ENCODE assay signal across 8 mouse cellular contexts in the genomic region with DNA sequence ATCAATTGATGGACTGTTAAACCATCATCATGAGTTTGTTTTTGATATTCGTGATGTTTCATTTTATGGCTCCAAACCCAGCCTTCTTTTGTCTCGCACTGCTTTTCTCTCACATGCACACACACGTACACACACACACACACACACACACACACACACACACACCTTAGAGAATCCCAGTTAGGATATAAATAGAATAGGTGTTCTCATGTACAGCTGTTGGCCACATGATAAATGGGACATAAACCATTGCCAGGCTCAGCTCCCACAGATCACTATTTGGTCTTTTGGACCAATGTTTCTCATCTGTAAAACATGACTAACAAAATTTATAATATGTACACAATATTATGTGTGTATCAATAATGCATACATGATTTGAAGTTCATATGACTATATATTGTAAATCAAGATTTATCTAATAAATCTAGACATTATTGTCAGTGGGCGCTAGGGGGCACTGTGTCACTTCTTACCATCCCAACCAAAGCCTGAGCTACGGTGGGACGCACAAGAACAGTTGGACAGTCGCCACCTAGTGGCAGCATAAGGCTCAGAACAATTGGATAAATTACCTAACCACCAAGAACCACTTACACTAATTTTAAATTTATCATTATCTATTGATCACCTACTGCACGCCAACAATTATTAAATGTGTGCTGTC.
A peak's percentile ranks its signal among the peaks of the same experiment; 100 is the strongest.
DNase-seq lines count a peak whose midpoint lies in the region; ATAC-seq and TF ChIP-seq lines count a peak whose summit lies in the region.

No protein-coding gene starts in this region.

- H3K36me3 ChIP-seq in forebrain, postnatal 0 days (ENCODE audit: insufficient read depth) = no peaks in the 10 kb centered on the region
- no peaks in the 10 kb centered on the region for H3K36me3 ChIP-seq in hindbrain, embryonic 13.5 days

- DNase-seq in MN1 (ENCODE audit: low spot score) = peak; percentile 32
- peak; percentile 86 for DNase-seq in cerebellum, adult 11 months
- peak; percentile 85 for DNase-seq in forebrain, postnatal 0 days
- DNase-seq in layer of hippocampus, adult 9-11 months = peak; percentile 83
- peak; percentile 92 for DNase-seq in lung, postnatal 14 days
- DNase-seq in retina, postnatal 7 days (ENCODE audit: low read depth, low spot score) = peak; percentile 75
- peak; percentile 54 to 60 for DNase-seq in urinary bladder, adult 18-20 months (ENCODE audit: low spot score in 2 of 2)

- no peaks in the 10 kb centered on the region; the same call in 1 of the 2 replicates for H3K27me3 ChIP-seq in forebrain, postnatal 0 days (ENCODE audit: insufficient read depth, low read length)
- no peaks in the 10 kb centered on the region for H3K27me3 ChIP-seq in hindbrain, embryonic 13.5 days

- WGBS in forebrain, postnatal 0 days = 33% methylated on average over 8 of the region's 8 CpGs
- 30% methylated on average over 8 of the region's 8 CpGs for WGBS in hindbrain, embryonic 13.5 days

- peak; percentile 64 for ATAC-seq in forebrain, postnatal 0 days
- ATAC-seq in hindbrain, embryonic 13.5 days (ENCODE audit: low FRiP score) = peak; percentile 76; the same call in 1 of the 2 replicates

- H3K9ac ChIP-seq in forebrain, postnatal 0 days = no peak overlapping the region
- H3K9ac ChIP-seq in hindbrain, embryonic 13.5 days = no peak overlapping the region

- H3K4me1 ChIP-seq in forebrain, postnatal 0 days (ENCODE audit: insufficient read depth) = no peaks in the 10 kb centered on the region
- H3K4me1 ChIP-seq in hindbrain, embryonic 13.5 days (replicated peaks) = no peaks in the 10 kb centered on the region

- H3K27ac ChIP-seq in forebrain, postnatal 0 days (ENCODE audit: low read depth, low read length) = no peak overlapping the region
- H3K27ac ChIP-seq in hindbrain, embryonic 13.5 days = no peak overlapping the region

- no peak overlapping the region for H3K4me2 ChIP-seq in forebrain, postnatal 0 days (ENCODE audit: low read depth)
- no peak overlapping the region for H3K4me2 ChIP-seq in hindbrain, embryonic 13.5 days

- no peak overlapping the region for H3K4me3 ChIP-seq in forebrain, postnatal 0 days (ENCODE audit: low read depth, low read length)
- no peak overlapping the region for H3K4me3 ChIP-seq in hindbrain, embryonic 13.5 days

- TF ChIP-seq CTCF in forebrain, postnatal 0 days (IDR thresholded peaks at IDR 0.05; ENCODE audit: low read depth) = peak; percentile 87

- H3K9me3 ChIP-seq in forebrain, postnatal 0 days (ENCODE audit: low read length) = no peaks in the 10 kb centered on the region
- H3K9me3 ChIP-seq in hindbrain, embryonic 13.5 days = no peaks in the 10 kb centered on the region

Comparison
In these comparisons a context has a peak if more than half of its experiments do, and no peak if none do; other contexts are left out.
1. DNase-seq: peak in every context shown above with its lines; median percentile 92 in lung, postnatal 14 days; 86 in cerebellum, adult 11 months; 85 in forebrain, postnatal 0 days; 83 in layer of hippocampus, adult 9-11 months; 75 in retina, postnatal 7 days; 57 in urinary bladder, adult 18-20 months; 32 in MN1.